Mouse (Mus musculus) T-cell, adult 2 months (primary cell): ENCODE data around the gene Dock1.

Source experiments
- DNase-seq: peaks from one replicate; pipeline ENCODE4 v3.0.0; 2022; ENCODE audit warnings: low spot score

Dock1 gene

DNA sequence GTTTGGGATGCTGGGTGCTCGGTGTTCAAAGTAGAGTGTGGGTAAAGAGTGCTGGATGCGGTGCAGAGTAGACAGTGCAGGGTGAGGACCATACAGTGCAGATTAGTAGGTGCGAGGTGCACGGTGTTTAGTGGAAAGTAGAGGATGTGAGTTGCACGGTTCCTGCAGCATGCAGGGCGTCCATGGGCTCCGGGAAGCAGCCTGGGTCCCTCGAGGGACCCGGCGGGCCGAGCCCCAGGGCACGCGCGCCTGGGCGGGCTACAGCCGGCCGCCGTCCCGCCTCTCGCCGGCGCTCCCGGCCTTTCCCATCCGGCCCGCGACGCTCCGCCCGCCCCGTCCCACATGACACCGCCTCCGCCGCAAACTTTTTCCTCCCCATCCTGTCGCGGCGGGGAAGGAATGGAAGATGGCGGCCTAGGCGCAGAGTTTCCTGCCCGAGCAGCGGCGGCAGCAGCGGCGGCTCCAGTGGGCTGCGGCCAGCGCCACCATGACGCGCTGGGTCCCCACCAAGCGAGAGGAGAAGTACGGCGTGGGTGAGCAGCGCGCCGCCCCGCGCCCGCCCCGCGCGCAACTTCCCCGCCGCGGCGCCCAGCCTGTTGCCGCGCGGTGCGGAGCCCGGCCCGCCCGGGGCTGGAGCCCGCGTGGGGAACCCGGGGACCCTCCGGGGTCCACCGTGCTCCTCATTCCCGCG is at the start of gene Dock1:
Gene Dock1 (plus strand): TSS at position 343 of the 691 bp plus-strand sequence.
- DNase-seq, result no peak

DNA sequence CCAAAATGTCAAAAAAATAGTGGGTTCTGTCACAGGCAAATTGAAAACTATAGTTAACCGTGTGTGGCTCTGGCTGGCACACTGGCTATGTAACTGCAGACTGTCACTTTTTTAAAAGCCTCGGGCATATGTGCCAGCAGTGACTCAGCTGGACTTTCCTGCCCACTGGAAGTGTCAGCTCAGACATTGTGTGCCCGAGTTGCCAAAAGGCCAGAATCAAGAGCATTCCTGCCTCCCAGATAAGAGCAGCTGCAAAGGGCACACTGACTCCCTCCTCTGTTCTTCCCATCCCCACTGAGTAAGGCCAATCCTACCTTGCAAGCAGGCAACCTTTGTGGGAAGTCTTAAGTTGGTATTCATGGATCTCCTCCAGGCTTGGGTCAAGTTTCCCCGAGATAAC is 42.5 kb upstream of the Dock1 start:
- no peak for DNase-seq

DNA sequence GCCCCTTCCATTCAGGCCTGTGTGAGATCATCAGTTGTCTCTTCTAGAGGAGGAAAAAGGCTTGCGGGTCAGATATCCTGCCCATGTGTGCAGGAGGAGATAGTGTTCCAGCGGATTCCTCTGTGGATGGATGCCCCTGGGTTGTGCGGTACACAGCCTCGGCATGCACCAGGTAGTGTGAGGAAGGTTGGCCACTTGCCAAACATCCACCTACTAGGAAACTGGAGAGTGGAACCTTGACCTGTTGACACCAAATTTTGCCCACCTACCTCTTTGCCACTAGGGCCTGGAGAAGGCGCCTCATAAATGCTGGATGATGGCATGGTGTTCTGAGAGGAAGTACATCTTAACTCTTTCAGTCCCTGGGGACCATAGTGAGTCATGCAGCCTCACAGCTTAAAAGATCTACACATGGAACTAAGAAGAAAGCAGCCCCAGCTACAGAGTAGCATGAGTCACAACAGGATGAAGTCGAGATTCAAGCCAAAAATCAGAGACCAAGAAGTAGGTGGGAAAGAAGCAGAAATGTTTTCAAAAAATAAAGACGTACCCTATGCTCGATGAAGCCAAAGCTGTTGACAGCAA is 20.1 kb upstream of the Dock1 start:
- DNase-seq, result no peak

DNA sequence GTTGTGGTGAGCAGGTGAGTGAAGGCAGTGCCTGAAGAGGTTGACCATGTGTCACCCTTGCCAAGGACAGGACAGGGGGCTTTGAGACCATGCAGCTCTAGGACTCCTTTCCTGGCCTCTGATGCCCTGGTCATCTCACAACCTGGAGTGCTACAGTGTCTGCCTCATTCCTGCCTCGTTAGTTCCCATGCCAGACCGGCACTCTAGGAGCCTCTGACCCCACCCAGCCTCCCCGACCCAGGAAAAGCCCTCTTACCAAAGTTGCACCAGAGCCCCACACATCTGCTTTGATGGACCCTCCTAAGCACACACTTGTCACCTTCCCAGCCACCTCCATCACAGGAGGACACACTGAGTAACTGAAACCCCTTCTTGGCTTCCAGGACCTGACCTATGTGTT is 19.4 kb upstream of the Dock1 start:
- no peak for DNase-seq

DNA sequence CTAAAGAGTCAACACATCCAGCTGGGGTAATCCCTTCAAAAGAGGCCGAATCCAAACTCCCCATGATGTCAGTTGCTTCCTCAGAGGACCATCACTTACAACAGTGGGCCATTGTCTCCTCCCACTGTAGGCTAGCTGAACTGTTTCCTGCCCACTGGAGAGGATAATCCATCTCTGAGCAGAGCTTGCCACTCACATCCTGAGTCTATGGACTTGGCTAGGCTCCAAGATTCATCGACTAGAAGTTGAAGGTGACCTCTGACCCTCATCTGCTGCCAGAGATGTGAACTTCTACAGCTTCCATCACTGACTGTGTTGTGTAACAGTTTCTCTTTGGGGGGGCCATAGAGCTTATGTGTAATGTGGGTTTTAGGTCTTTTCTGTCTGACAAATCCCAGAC is 7.2 kb upstream of the Dock1 start:
- DNase-seq, result no peak

DNA sequence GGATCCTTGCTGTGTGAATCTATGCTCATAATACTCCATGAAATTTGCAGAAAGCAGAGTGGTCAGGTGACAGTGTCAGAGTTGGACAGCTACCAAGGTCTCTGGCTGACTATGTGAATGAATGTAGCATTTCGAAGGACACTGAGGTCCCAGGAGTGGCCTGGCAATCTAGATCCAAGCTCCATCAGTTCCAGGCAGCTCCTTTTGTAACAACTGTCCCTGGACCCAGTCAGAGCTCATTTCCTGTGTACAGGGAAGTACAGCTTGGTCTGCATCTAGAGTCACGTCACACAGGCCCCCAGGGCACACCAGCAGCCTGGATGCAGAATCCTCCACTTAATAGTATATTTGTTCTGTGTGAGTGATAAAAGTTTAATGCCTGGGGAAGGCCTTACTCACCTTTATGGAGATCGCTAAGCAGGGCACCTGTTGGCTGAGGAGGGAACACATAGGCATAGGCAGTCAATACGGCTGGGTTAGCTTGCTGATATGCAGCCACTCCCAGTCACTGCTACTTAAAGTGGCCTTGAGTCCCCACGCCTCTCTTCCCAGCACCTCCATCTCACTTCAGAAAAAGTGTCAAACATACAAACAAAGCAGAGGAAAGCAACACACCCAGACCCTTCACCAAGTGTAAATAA is 4.7 kb upstream of the Dock1 start:
- no peak for DNase-seq

DNA sequence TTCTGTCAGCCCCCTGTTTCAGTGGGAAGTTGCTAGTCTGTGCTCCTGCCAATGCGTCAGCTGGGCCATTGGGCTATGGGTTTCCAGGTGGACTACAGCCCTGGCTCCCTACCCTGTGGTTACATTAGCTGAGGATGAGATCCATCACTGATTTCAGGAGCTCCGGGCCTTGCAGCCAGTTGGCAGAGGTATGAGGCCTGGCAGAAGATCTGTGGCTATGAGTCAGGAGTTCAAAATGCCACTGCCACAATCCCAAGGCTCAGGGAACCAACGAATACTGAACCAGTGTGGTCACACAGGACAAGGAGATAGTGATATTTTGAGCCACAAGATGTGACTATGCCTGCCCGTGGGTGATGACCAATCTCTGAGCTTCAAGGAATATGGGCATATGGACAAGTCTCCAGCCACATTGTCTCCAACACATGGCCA is 3.2 kb upstream of the Dock1 start:
- no peak for DNase-seq

DNA sequence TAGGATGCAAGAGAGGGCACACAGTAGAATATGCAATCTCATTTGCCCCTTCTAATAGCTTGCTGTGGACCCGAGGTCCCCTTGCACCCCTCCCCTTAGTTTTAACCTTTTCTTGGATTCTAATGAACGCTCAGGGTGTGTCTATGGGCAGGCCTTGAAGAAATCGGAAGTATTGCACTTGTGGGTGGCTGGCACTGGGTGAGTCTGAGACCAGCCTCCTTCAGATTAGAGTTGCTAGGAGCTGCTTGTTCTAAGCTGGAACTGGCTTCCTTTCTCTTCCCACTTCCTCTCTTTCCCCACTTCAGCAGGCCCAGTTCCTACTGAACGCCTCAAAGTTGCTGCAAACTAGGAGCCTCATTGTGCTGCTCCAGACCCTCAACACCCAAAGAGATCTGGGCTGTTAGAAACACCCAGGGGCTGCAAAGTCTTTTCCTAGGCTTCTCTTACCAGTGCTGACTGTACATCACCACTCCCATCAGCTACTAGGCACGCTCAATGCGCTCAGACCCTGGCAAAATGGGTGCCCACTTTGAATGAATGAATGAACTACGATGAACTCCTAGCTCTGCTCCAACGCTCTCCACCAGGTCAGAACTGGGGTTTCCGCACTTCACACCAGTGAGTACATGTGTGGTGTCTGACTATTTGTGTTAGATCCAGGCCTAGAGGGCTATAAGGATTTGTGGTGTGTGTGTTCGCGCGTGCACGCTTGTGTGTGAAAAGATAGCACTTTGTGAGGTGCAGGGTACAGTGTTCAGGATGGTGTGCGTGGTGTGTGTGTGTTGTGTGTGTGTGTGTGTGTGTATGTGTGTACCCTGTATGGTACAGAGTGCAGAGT is 761 bp upstream of the Dock1 start:
- DNase-seq, result no peak

DNA sequence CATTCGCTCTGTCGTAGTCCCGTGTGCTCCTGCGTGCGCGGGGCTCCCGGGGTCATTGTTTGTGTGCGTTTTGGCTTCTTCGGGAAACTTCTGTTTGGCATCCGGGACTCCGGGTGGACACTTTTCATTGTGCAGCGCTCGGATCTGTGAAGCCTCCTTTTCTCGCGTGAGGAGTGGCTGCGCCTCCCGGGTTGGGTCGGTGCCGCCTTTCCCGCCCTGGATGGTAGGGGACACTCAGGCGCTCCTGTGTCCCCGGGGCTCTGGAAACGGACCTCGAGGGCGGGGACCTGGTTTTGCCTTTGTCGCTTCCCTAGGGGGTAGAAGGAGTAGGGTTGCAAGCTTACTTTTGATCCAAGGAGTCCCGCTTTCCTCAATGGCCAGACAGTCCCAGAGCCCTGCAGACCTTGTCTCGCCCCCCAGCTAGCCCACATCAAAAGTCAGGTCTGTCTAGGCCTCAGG is 578 bp downstream of the Dock1 start:
- no peak for DNase-seq

DNA sequence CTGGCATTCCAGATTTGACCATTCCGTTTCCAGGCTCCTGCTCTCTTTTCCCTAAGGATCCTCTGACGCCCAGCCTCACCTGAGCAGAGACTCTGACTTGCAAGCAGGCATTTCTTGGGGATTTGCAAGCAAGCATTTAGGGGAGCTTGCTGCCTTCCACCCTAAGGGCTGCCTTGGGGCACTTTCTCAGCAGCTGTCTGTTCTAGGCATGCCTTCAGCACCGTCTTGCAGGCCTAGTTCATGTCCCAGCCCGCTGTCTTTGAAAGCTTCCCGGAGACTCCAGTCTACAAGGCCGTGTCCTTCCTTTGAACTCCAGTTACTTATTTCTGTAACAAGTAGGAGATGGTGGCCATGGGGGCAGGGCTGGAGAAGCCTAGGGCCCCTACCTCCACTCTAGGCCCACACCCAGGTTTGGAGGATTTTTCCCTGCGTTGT is 1.0 kb downstream of the Dock1 start:
- DNase-seq, result no peak

DNA sequence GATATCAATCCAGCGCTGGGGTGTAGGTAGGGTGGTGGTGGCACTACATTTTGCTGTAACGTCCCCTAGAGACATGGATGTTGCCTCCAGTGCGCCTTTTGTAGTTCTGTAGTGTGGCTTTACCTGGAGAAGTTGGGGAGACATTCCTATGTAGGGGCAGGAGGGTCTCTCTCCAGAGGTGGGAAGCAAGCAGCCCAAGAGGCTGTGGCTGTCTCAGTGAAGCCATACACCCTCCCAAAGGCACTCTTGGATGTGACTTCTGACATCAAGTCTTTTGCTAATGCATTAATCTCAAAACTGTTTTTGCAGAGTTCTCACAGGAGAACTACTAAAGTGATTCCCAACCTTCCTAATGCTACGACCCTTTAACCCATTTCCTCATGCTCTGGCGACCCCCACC is 2.7 kb downstream of the Dock1 start:
- no peak for DNase-seq

DNA sequence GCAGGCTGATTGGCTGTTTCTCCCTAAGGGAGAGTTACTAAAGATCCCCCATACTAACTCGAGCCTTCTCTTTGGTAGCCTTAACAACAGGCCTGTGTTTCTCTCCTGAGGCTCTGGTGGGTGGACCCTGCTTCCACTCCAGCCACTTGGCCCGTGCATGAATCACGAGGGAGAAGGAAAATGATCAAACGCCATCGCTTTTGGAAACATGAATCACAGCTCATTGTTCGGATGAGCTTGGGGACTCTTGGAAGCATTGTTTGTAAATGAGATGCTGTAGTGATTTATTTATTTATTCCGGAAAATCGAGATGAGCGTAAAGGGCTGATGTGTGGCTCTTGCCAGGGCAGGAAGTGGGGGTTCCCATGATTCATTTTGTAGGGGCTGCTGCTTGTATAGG is 3.5 kb downstream of the Dock1 start:
- DNase-seq, result no peak

DNA sequence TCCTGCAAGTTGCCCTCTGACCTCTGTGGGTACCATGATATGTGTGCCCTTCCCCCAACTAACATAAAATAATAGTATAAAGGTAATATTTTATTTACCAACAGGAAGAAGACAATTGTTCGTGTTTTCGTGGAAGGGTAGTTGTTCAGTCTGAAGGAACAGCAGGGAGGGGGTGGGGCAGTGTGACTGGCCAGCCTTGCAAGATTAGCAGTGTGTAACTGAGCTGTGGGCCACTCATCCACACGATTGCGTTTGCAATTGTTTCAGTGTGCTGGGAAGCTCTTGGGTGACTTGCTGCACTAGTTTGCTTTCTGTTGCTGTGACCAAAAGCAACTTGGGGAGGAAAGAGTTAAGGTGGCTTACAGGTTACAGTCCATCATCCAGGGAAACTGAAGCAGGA is 7.4 kb downstream of the Dock1 start:
- no peak for DNase-seq

DNA sequence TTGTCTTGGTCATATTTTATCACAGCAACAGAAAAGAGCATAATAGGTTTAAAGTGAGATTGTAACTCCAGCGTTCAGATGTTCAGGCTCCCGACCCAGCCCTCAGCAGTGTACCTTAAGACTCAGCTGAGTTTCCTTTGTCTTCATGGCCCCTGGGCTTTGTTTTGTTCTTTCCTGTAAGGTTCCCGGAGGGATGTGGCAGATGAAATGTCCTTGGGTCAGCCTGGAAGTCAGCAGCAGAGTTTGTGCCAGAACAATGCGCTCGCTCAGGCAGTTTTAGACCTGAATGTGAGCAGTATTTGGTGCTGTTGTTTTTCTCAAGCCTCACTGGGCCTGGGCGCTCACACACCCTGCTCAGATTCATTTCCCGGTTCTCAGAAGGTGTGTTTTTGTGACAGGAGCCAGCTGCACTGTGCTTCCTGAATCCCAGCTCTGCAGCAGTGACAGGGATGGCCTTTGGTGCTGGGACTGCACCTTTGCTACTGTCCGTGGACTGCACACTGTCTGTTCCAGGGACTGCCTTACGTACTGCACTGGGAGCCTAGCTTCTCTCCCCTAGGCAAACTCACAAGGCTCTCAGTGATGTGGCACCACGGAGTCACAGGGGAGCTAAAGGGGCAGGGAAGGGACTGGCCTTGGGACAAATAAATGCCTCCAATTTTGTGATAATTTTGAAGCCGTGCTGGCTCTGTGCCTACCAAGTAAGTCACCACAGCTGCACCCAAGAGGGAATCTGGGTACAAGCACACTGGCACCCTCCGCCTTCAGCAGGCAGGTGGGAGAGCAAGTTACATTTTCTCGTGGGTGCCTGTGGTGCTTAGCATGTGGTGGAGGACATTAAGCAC is 9.1 kb downstream of the Dock1 start:
- DNase-seq, result no peak

DNA sequence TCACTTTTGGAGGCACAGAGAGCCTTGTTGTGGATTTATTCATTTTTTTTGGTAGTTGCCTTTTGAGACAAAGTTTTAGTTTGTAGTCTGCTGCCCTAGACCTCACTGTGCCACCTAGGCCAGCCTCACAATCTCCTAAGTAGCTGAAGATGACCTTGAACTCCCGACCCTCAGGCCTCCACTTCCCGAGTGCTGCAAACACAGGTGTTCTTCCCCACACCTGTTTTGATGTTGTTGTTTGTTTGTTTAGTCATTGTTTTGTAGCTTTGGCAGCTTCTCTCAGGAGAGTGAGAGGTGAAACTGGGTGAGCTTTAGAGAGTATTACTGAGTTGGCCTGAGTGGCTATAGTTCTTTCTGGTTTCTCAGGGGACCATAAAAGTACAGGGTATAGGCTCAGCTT is 9.7 kb downstream of the Dock1 start:
- DNase-seq, result no peak

DNA sequence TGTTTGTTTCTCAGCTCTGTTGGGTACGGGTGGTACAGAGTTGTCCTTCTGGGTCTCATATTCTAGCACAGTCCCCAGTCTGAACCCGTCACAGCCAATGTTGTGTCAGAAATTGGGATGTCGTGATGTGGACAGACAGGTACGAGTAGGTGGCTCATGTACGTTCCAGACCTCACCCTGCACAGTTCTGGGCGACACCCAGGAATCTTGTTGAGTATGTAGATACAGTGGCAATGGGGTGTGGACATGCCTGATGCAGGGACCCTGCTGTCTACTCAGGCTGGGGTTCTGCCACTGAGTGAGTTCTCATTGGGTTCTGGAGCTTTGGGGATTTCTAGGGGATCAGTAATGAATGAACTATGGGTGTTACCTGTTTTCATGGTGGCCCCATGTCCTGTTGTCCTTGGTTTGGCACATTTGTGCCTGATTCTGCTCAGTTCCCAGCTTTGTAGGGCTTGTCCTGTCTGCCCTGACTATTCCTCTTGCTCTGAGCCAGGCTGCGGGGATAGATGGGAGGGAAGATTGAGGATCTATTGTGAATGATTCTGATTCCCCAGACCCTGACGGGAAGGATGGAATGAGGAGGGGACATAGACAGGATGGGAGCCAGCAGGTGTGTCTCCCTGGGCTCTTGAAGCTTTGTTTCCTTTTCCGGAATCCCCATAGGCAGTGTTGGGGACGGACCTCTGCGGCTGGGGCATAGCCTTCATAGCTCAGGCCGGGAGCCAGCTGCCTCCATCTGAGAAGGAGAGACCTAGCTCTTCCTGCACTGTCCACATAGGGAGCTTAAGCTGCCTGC is 11.5 kb downstream of the Dock1 start:
- no peak for DNase-seq

DNA sequence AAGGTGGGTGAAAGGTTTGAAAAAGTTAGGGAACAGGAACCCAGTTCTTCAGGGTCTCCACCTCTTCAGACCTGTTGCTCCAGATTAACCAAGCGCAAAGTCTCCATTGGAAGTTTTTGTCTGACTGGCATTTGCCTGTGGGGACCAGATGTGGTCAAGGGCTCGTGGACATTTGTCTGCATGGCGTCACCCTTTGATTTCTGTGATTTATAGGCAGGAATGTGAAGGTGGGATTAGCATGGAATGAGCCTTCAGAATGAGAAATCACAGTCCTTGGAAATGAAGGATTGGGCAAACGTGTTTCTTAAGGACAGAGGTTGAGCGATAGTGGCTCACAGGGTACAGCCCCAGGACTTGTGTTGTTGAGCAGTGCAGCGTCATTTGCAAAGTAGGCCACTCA is 17.9 kb downstream of the Dock1 start:
- no peak for DNase-seq

DNA sequence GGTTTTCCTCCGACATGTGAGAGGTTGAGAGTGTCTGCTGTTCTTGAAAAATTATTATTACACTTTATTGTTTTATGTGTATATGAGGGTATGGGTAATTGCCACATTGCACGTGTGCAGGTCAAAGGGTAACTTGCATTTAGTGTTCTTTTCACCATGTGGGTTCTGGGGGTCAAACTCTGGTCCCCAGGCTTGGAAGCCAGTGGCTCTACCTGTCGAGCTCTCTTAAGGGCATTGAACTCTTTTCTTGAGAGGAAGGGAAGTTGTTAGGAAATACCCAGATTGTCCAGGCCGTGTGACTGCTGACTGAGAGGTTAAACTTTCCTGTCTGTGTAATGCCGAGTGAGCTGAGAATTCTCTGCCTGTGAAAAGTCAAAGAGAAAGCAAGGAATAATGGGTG is 19.7 kb downstream of the Dock1 start:
- no peak for DNase-seq

DNA sequence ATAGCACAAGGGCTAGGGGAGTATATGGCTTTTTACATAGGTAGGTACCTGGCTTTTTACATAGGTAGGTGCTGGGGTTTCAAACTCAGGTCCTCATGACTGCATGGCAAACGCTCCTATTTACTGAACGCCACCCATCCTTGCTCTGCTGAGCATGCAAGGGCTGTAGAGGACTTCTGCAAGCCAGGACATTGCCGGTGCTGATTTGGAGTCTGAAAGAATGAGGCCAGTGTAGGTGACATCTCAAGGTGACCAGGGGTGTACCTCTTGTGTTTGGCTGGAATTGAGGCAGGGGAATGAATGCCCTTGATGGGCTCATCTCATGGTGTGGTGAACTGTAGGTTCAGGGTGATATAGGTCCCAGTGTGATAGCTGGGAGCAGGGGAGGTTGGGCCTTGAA is 20.4 kb downstream of the Dock1 start:
- DNase-seq, result no peak

DNA sequence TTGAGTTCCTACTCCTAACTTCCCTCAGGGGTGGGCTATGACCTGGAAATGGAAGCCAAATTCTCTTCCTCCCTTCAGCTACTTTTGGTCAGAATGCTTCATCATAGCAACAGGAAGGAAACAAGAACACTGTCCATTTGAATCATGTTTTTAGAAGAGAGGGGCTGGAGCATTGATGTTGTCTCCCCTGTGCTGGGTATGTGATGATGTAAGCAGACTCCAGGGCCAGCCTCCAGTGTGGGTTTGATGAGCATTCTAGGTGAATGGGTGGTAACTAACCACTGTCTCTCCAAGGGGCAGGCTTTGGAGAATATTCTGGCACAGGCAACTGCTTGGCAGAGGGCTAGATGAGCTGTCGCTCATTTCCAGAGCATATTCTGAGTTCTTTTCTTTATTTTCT is 22.9 kb downstream of the Dock1 start:
- no peak for DNase-seq

DNA sequence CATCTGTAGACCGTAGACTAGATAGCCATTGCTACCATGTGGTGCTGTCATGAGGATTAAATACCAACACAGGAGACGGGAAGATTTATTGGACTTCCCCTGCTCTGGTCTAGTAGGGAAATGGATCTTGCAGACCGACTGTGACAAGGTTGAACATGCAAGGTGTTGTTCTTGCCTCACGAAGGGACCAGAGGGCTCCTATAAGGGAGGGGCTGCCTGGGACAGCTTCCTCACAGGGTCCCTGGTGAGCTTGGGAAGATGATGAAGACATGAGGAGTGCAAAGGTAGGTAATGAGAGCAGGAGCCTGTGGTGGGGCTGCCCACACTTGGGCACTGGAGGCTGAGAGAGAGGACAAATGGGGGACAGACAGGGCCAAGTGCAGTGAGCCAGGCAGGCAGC is 25.0 kb downstream of the Dock1 start:
- DNase-seq, result no peak
